ENCODE assay signal across 8 mouse cellular contexts in genomic region chr10:79908167-79909091, GRCm38 (mm10). TPM values are rescaled to one million over a fixed set of nuclear protein-coding genes. Genes with fewer than 3 reads are reported as not detected.
DNase-seq lines count a peak whose midpoint lies in the region; ATAC-seq and TF ChIP-seq lines count a peak whose summit lies in the region.

Gene Med16, minus strand, starts transcription at chr10:79908923.

- H3K79me2 ChIP-seq in C2C12 (ENCODE audit: control insufficient read depth, insufficient read depth), result peaks cover 4% of the 10 kb centered on the region

- H3K4me1 ChIP-seq in erythroblast, embryonic 14.5 days (ENCODE audit: control insufficient read depth), result peaks cover 45% of the 10 kb centered on the region
- peaks cover 10% of the 10 kb centered on the region for H3K4me1 ChIP-seq in heart, embryonic 12.5 days (replicated peaks)
- no peaks in the 10 kb centered on the region for H3K4me1 ChIP-seq in kidney, postnatal 0 days (replicated peaks; ENCODE audit: insufficient read depth, low read length)
- H3K4me1 ChIP-seq in liver, embryonic 11.5 days (replicated peaks; ENCODE audit: control insufficient read depth, insufficient read depth, low read length), result peaks cover 9% of the 10 kb centered on the region
- peaks cover 4% of the 10 kb centered on the region; the same call in 1 of the 2 replicates for H3K4me1 ChIP-seq in stomach, embryonic 14.5 days (ENCODE audit: control insufficient read depth, insufficient read depth, low read length)

- H3K36me3 ChIP-seq in C2C12 (ENCODE audit: control insufficient read depth, insufficient read depth), result peaks cover 30% of the 10 kb centered on the region
- peaks cover 62% of the 10 kb centered on the region for H3K36me3 ChIP-seq in erythroblast, embryonic 14.5 days (ENCODE audit: control insufficient read depth)
- H3K36me3 ChIP-seq in heart, embryonic 12.5 days, result peaks cover 66% of the 10 kb centered on the region
- H3K36me3 ChIP-seq in kidney, postnatal 0 days (ENCODE audit: insufficient read depth, low read length), result peaks cover 40% of the 10 kb centered on the region
- peaks cover 24% of the 10 kb centered on the region for H3K36me3 ChIP-seq in liver, embryonic 11.5 days (ENCODE audit: control insufficient read depth, insufficient read depth, low read length)
- peaks cover 42% of the 10 kb centered on the region for H3K36me3 ChIP-seq in stomach, embryonic 14.5 days (ENCODE audit: control insufficient read depth, insufficient read depth, low read length)

- 2% methylated on average over 52 of the region's 52 CpGs for WGBS in heart, embryonic 12.5 days
- 1% methylated on average over 52 of the region's 52 CpGs for WGBS in kidney, postnatal 0 days
- WGBS in liver, embryonic 11.5 days, result 2% methylated on average over 52 of the region's 52 CpGs
- 1% methylated on average over 52 of the region's 52 CpGs for WGBS in stomach, embryonic 14.5 days

- no peak for TF ChIP-seq CTCF in C2C12 (IDR thresholded peaks at IDR 0.05; ENCODE audit: control insufficient read depth, insufficient read depth, insufficient read length)
- no peak for TF ChIP-seq CTCF in brain, embryonic 14.5 days (IDR thresholded peaks at IDR 0.05; ENCODE audit: borderline replicate concordance, extremely low read depth, insufficient read depth, insufficient read length)
- TF ChIP-seq CTCF in kidney, postnatal 0 days (IDR thresholded peaks at IDR 0.05; ENCODE audit: low read depth), result no peak

- H3K9ac ChIP-seq in heart, embryonic 12.5 days, result peak within 1 kb of the TSS; percentile 94
- H3K9ac ChIP-seq in kidney, postnatal 0 days (ENCODE audit: low read depth, low read length), result peak within 1 kb of the TSS; percentile 83
- peak within 1 kb of the TSS; percentile 91 for H3K9ac ChIP-seq in liver, embryonic 11.5 days (ENCODE audit: low read depth, low read length)
- H3K9ac ChIP-seq in stomach, embryonic 14.5 days (replicated peaks; ENCODE audit: low read depth, low read length), result peak within 1 kb of the TSS; percentile 45

- H3K27ac ChIP-seq in heart, embryonic 12.5 days (ENCODE audit: poor library complexity, severe bottlenecking), result peak within 1 kb of the TSS; percentile 97
- peak within 1 kb of the TSS; percentile 95 for H3K27ac ChIP-seq in kidney, postnatal 0 days
- H3K27ac ChIP-seq in liver, embryonic 11.5 days (ENCODE audit: low read depth, low read length), result peak within 1 kb of the TSS; percentile 97
- H3K27ac ChIP-seq in stomach, embryonic 14.5 days (ENCODE audit: low read length), result peak within 1 kb of the TSS; percentile 78

- TF ChIP-seq POLR2A in brain, embryonic 14.5 days (IDR thresholded peaks at IDR 0.05; ENCODE audit: borderline replicate concordance, extremely low read depth, insufficient read depth, insufficient read length, poor library complexity, severe bottlenecking), result peak; percentile 85

- peak; percentile 97 for ATAC-seq in heart, embryonic 12.5 days (ENCODE audit: insufficient number of reproducible peaks, low FRiP score)
- ATAC-seq in kidney, postnatal 0 days (replicated peaks; ENCODE audit: low FRiP score, low read depth), result peak; percentile 96
- ATAC-seq in liver, embryonic 11.5 days (replicated peaks; ENCODE audit: low FRiP score), result peak; percentile 94
- peak; percentile 96 for ATAC-seq in stomach, embryonic 14.5 days (ENCODE audit: insufficient number of reproducible peaks, insufficient read depth, low FRiP score, low read depth)

- H3K4me2 ChIP-seq in heart, embryonic 12.5 days, result peak within 1 kb of the TSS; percentile 54
- H3K4me2 ChIP-seq in kidney, postnatal 0 days (ENCODE audit: low read length), result peak within 1 kb of the TSS; percentile 44
- peak within 1 kb of the TSS; percentile 68 for H3K4me2 ChIP-seq in liver, embryonic 11.5 days
- peak within 1 kb of the TSS; percentile 28 for H3K4me2 ChIP-seq in stomach, embryonic 14.5 days (replicated peaks; ENCODE audit: low read depth, low read length)

- H3K27me3 ChIP-seq in C2C12 (ENCODE audit: control insufficient read depth, insufficient read depth, insufficient read length), result no peaks in the 10 kb centered on the region
- H3K27me3 ChIP-seq in erythroblast, embryonic 14.5 days (ENCODE audit: control insufficient read depth), result no peaks in the 10 kb centered on the region
- H3K27me3 ChIP-seq in heart, embryonic 12.5 days (replicated peaks), result no peaks in the 10 kb centered on the region
- H3K27me3 ChIP-seq in kidney, postnatal 0 days (ENCODE audit: insufficient read depth, low read length), result no peaks in the 10 kb centered on the region
- H3K27me3 ChIP-seq in liver, embryonic 11.5 days (replicated peaks; ENCODE audit: control insufficient read depth, insufficient read depth, low read length), result no peaks in the 10 kb centered on the region
- no peaks in the 10 kb centered on the region for H3K27me3 ChIP-seq in stomach, embryonic 14.5 days (ENCODE audit: control insufficient read depth, insufficient read depth, low read length)

- peak; percentile 98 for DNase-seq in brain, embryonic 14.5 days (ENCODE audit: low read depth)
- peak; percentile 100 for DNase-seq in kidney, postnatal 0 days (ENCODE audit: low spot score)
- peak; percentile 97 for DNase-seq in liver, embryonic 11.5 days (ENCODE audit: low spot score)
- DNase-seq in naive thymus-derived CD4-positive, alpha-beta T cell, adult 2 months (ENCODE audit: low read depth), result peak; percentile 98

- H3K79me3 ChIP-seq in C2C12 (ENCODE audit: low read depth), result no peaks in the 10 kb centered on the region

- no peaks in the 10 kb centered on the region for H3K9me3 ChIP-seq in erythroblast, embryonic 14.5 days (ENCODE audit: control insufficient read depth, low read length)
- no peaks in the 10 kb centered on the region for H3K9me3 ChIP-seq in heart, embryonic 12.5 days (replicated peaks)
- no peaks in the 10 kb centered on the region for H3K9me3 ChIP-seq in kidney, postnatal 0 days (replicated peaks; ENCODE audit: low read length)
- H3K9me3 ChIP-seq in liver, embryonic 11.5 days (ENCODE audit: control insufficient read depth, low read length), result no peaks in the 10 kb centered on the region
- no peaks in the 10 kb centered on the region for H3K9me3 ChIP-seq in stomach, embryonic 14.5 days (ENCODE audit: control insufficient read depth, low read depth, low read length)

- peak within 1 kb of the TSS; percentile 97 for H3ac ChIP-seq in C2C12 (ENCODE audit: control insufficient read depth, insufficient read length, low read depth)

- peak within 1 kb of the TSS; percentile 61 for H3K4me3 ChIP-seq in C2C12 (ENCODE audit: insufficient read depth, poor library complexity, severe bottlenecking)
- peak within 1 kb of the TSS; percentile 91 for H3K4me3 ChIP-seq in erythroblast, embryonic 14.5 days (replicated peaks)
- H3K4me3 ChIP-seq in heart, embryonic 12.5 days, result peak within 1 kb of the TSS; percentile 86
- peak within 1 kb of the TSS; percentile 58 for H3K4me3 ChIP-seq in kidney, postnatal 0 days (replicated peaks; ENCODE audit: low read depth, low read length)
- H3K4me3 ChIP-seq in liver, embryonic 11.5 days (ENCODE audit: low read depth, low read length), result peak within 1 kb of the TSS; percentile 73
- peak within 1 kb of the TSS; percentile 37 for H3K4me3 ChIP-seq in stomach, embryonic 14.5 days (ENCODE audit: low read depth, low read length)

TF ChIP-seq in C2C12, 6 proteins besides CTCF, POLR2A, EP300 and RAD21:
- TF ChIP-seq CEBPB (IDR thresholded peaks at IDR 0.05; ENCODE audit: low read depth) (no peak), MYOD1 (IDR thresholded peaks at IDR 0.05; ENCODE audit: control insufficient read depth, insufficient read length, low read depth) (no peak), FOSL1 (IDR thresholded peaks at IDR 0.05; ENCODE audit: insufficient read depth, low read length, poor library complexity, severe bottlenecking) (no peak), MAX (IDR thresholded peaks at IDR 0.05) (no peak), MYOG (IDR thresholded peaks at IDR 0.05; ENCODE audit: control insufficient read depth, extremely low read depth, insufficient read length) (no peak), USF1 (IDR thresholded peaks at IDR 0.05; ENCODE audit: low read depth) (no peak)

RNA-seq across cellular contexts. Expression of gene Med16, which starts in this region (rescaled TPM):
- 32.5 TPM for polyA plus RNA-seq in C2C12 (2012; fragmentation: generic; extraction: Trizol)
- 84.7 and 92.6 TPM in 2 replicates for polyA plus RNA-seq in brain, embryonic 14.5 days (2012; rRNA removed)
- 4.1 and 4.9 TPM in 2 replicates for polyA plus RNA-seq in erythroblast, embryonic 14.5 days (2012)
- 48.3 and 50.1 TPM in 2 replicates for polyA plus RNA-seq in heart, embryonic 12.5 days (2016; fragmentation: Nextera tagmentation; extraction: Ambion mirVana)
- 44.9 and 49.0 TPM in 2 replicates for polyA plus RNA-seq in kidney, postnatal 0 days (2015; fragmentation: Nextera tagmentation; extraction: Ambion mirVana)
- polyA plus RNA-seq in liver, embryonic 11.5 days (2014; fragmentation: Nextera tagmentation; extraction: Ambion mirVana), result 32.6 and 37.4 TPM in 2 replicates
- polyA plus RNA-seq in stomach, embryonic 14.5 days (2014; fragmentation: Nextera tagmentation; extraction: Ambion mirVana), result 43.4 and 46.4 TPM in 2 replicates

Comparison
In these comparisons a context has a peak if more than half of its experiments do, and no peak if none do; other contexts are left out.
1. Peak in every context shown above with its lines: DNase-seq, ATAC-seq, H3K4me3 ChIP-seq and H3K27ac ChIP-seq.
2. H3K4me3 ChIP-seq: peak in every context shown above with its lines; median percentile 91 in erythroblast, embryonic 14.5 days; 86 in heart, embryonic 12.5 days; 73 in liver, embryonic 11.5 days; 61 in C2C12; 58 in kidney, postnatal 0 days; 37 in stomach, embryonic 14.5 days.